Mouse (Mus musculus): ENCODE data around the gene Disp1. TPM values are rescaled to one million over a fixed set of nuclear protein-coding genes. Genes with fewer than 3 reads are reported as not detected.

Disp1 gene
- polyA plus RNA-seq, 1 experiment from 2014 or later = 9.7 TPM

GRCm38 (mm10) chr1:183154296-183155204, 66.8 kb downstream of the Disp1 start:
- Histone ChIP-seq H3K9me3 (no peaks in the 10 kb centered on the region; the same call in 1 of the 2 replicates), H3K27me3 (no peaks in the 10 kb centered on the region), H3K36me3 (no peaks in the 10 kb centered on the region), H3K9ac (no peak overlapping the region), H3K4me1 (replicated peaks) (peaks cover 30% of the 10 kb centered on the region), H3K4me2 (no peak overlapping the region), H3K27ac (peak overlapping the region; percentile 23), H3K4me3 (no peak overlapping the region)
- WGBS = 47% methylated on average over 7 of the region's 7 CpGs
- ATAC-seq (ENCODE audit: low FRiP score) = no peak

GRCm38 (mm10) chr1:183153354-183153753, 68.0 kb downstream of the Disp1 start:
- H3K27ac ChIP-seq = no peak overlapping the region
- no peak for ATAC-seq (ENCODE audit: low FRiP score)
- H3K4me1 ChIP-seq (replicated peaks) = peaks cover 35% of the 10 kb centered on the region
- 95% methylated on average over 4 of the region's 4 CpGs for WGBS
- no peaks in the 10 kb centered on the region for H3K36me3 ChIP-seq
- H3K9ac ChIP-seq = no peak overlapping the region
- no peak overlapping the region for H3K4me2 ChIP-seq
- no peaks in the 10 kb centered on the region for H3K27me3 ChIP-seq
- no peaks in the 10 kb centered on the region; the same call in 1 of the 2 replicates for H3K9me3 ChIP-seq
- no peak overlapping the region for H3K4me3 ChIP-seq

GRCm38 (mm10) chr1:183151510-183152319, 69.6 kb downstream of the Disp1 start:
- H3K4me3 ChIP-seq = no peak overlapping the region
- H3K27ac ChIP-seq = peak overlapping the region; percentile 20; the same call in 1 of the 2 replicates
- ATAC-seq (ENCODE audit: low FRiP score) = no peak
- 84% methylated on average over 12 of the region's 12 CpGs for WGBS
- H3K9me3 ChIP-seq = no peaks in the 10 kb centered on the region
- no peaks in the 10 kb centered on the region for H3K27me3 ChIP-seq
- H3K36me3 ChIP-seq = no peaks in the 10 kb centered on the region
- peaks cover 43% of the 10 kb centered on the region for H3K4me1 ChIP-seq (replicated peaks)
- no peak overlapping the region for H3K4me2 ChIP-seq
- no peak overlapping the region for H3K9ac ChIP-seq

GRCm38 (mm10) chr1:183150379-183150840, 70.9 kb downstream of the Disp1 start:
- Histone ChIP-seq H3K4me1 (replicated peaks) (peaks cover 50% of the 10 kb centered on the region), H3K9me3 (no peaks in the 10 kb centered on the region), H3K4me3 (no peak overlapping the region), H3K27ac (peak overlapping the region; percentile 67), H3K36me3 (no peaks in the 10 kb centered on the region), H3K4me2 (no peak overlapping the region), H3K27me3 (no peaks in the 10 kb centered on the region), H3K9ac (no peak overlapping the region)
- ATAC-seq (ENCODE audit: low FRiP score) = peak; percentile 67
- 16% methylated on average over 12 of the region's 12 CpGs for WGBS

- 46% methylated on average over 5 of the region's 5 CpGs for WGBS
- H3K9ac ChIP-seq = peak overlapping the region; percentile 44; the same call in 1 of the 2 replicates
- peak; percentile 33; the same call in 1 of the 2 replicates for ATAC-seq (ENCODE audit: low FRiP score)
- H3K27me3 ChIP-seq = no peaks in the 10 kb centered on the region
- peak overlapping the region; percentile 67 for H3K27ac ChIP-seq
- H3K36me3 ChIP-seq = no peaks in the 10 kb centered on the region
- H3K4me2 ChIP-seq = no peak overlapping the region
- no peak overlapping the region for H3K4me3 ChIP-seq
- H3K4me1 ChIP-seq (replicated peaks) = peaks cover 44% of the 10 kb centered on the region
- no peaks in the 10 kb centered on the region for H3K9me3 ChIP-seq
These were observed 71.7 kb downstream of the Disp1 start for GRCm38 (mm10) chr1:183149571-183150105.

GRCm38 (mm10) chr1:183147438-183147841, 73.9 kb downstream of the Disp1 start:
- H3K27me3 ChIP-seq = no peaks in the 10 kb centered on the region
- WGBS = 24% methylated on average over 5 of the region's 5 CpGs
- no peak overlapping the region for H3K4me2 ChIP-seq
- peak; percentile 60; the same call in 1 of the 2 replicates for ATAC-seq (ENCODE audit: low FRiP score)
- H3K36me3 ChIP-seq = no peaks in the 10 kb centered on the region
- peaks cover 48% of the 10 kb centered on the region for H3K4me1 ChIP-seq (replicated peaks)
- no peak overlapping the region for H3K27ac ChIP-seq
- no peak overlapping the region for H3K4me3 ChIP-seq
- no peaks in the 10 kb centered on the region for H3K9me3 ChIP-seq
- H3K9ac ChIP-seq = no peak overlapping the region

GRCm38 (mm10) chr1:183146795-183147194, 74.5 kb downstream of the Disp1 start:
- H3K4me3 ChIP-seq = no peak overlapping the region
- H3K4me2 ChIP-seq = no peak overlapping the region
- no peaks in the 10 kb centered on the region for H3K36me3 ChIP-seq
- no peak overlapping the region for H3K27ac ChIP-seq
- H3K27me3 ChIP-seq = no peaks in the 10 kb centered on the region
- no peaks in the 10 kb centered on the region for H3K9me3 ChIP-seq
- ATAC-seq (ENCODE audit: low FRiP score) = no peak
- 17% methylated on average over 9 of the region's 9 CpGs for WGBS
- peak overlapping the region; percentile 29; the same call in 1 of the 2 replicates for H3K9ac ChIP-seq
- H3K4me1 ChIP-seq (replicated peaks) = peaks cover 48% of the 10 kb centered on the region

- Histone ChIP-seq H3K4me1 (replicated peaks) (peaks cover 49% of the 10 kb centered on the region), H3K27me3 (no peaks in the 10 kb centered on the region), H3K36me3 (no peaks in the 10 kb centered on the region), H3K9ac (peak overlapping the region; percentile 31; the same call in 1 of the 2 replicates), H3K27ac (no peak overlapping the region), H3K4me2 (no peak overlapping the region), H3K9me3 (no peaks in the 10 kb centered on the region), H3K4me3 (no peak overlapping the region)
- WGBS = 69% methylated on average over 7 of the region's 7 CpGs
- ATAC-seq (ENCODE audit: low FRiP score) = no peak
These were observed 75.1 kb downstream of the Disp1 start for GRCm38 (mm10) chr1:183146102-183146735.

- no peaks in the 10 kb centered on the region for H3K27me3 ChIP-seq
- WGBS = 32% methylated on average over 4 of the region's 4 CpGs
- H3K4me1 ChIP-seq (replicated peaks) = peaks cover 51% of the 10 kb centered on the region
- no peaks in the 10 kb centered on the region for H3K9me3 ChIP-seq
- no peak overlapping the region for H3K4me3 ChIP-seq
- H3K9ac ChIP-seq = no peak overlapping the region
- H3K27ac ChIP-seq = no peak overlapping the region
- no peak for ATAC-seq (ENCODE audit: low FRiP score)
- no peaks in the 10 kb centered on the region for H3K36me3 ChIP-seq
- no peak overlapping the region for H3K4me2 ChIP-seq
These were observed 76.6 kb downstream of the Disp1 start for GRCm38 (mm10) chr1:183144602-183145205.

- no peak overlapping the region for H3K4me2 ChIP-seq
- no peak overlapping the region for H3K9ac ChIP-seq
- no peak overlapping the region for H3K4me3 ChIP-seq
- 0 out of 2 replicates have a peak overlapping the region, but pooled peaks have one; percentile 15 for H3K27ac ChIP-seq
- H3K27me3 ChIP-seq = no peaks in the 10 kb centered on the region
- H3K36me3 ChIP-seq = no peaks in the 10 kb centered on the region
- no peaks in the 10 kb centered on the region for H3K9me3 ChIP-seq
- 81% methylated on average over 7 of the region's 7 CpGs for WGBS
- no peak for ATAC-seq (ENCODE audit: low FRiP score)
- H3K4me1 ChIP-seq (replicated peaks) = peaks cover 45% of the 10 kb centered on the region
These were observed 78.1 kb downstream of the Disp1 start for GRCm38 (mm10) chr1:183143246-183143645.

GRCm38 (mm10) chr1:183142566-183142965, 78.8 kb downstream of the Disp1 start:
- H3K27me3 ChIP-seq = no peaks in the 10 kb centered on the region
- H3K9ac ChIP-seq = no peak overlapping the region
- H3K9me3 ChIP-seq = no peaks in the 10 kb centered on the region
- peaks cover 47% of the 10 kb centered on the region for H3K4me1 ChIP-seq (replicated peaks)
- no peak overlapping the region for H3K27ac ChIP-seq
- no peak for ATAC-seq (ENCODE audit: low FRiP score)
- H3K4me2 ChIP-seq = no peak overlapping the region
- no peak overlapping the region for H3K4me3 ChIP-seq
- WGBS = 52% methylated on average over 5 of the region's 5 CpGs
- H3K36me3 ChIP-seq = no peaks in the 10 kb centered on the region

Data from hindbrain, embryonic 13.5 days (tissue).